1 mouse cellular context compared by ENCODE assay signal in the genomic region with DNA sequence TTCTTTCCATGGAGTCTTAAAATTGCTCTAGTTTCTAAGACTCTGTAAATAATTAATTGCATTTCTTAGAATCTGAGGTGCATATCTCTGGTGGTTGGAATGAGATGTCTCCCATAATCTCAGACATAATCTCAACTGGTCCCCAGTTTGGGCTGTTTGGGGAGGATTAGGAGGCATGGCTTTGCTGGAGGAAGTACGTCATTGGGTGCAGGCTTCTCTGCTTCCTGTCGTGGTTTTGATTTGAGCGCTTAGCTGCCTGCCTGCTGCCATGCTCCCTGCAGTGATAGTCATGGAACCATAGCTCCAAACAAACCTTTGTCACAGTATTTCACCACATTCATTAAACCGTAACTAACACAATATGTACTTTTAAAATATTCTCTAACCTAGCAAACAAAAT.
TF ChIP-seq lines count a peak whose summit lies in the region.

No protein-coding gene starts in this region.

TF ChIP-seq in MEL, 35 proteins besides CTCF, POLR2A, EP300 and RAD21:
- no peak for TF ChIP-seq MAFK (IDR thresholded peaks at IDR 0.05; ENCODE audit: borderline replicate concordance, low read depth, low read length)
- no peak for TF ChIP-seq CHD2 (IDR thresholded peaks at IDR 0.05; ENCODE audit: low read length)
- 0 out of 2 replicates have a peak, but pooled peaks have one; percentile 19 for TF ChIP-seq TAL1 (IDR thresholded peaks at IDR 0.05; ENCODE audit: low read length)
- no peak for TF ChIP-seq E2F4 (IDR thresholded peaks at IDR 0.05; ENCODE audit: borderline replicate concordance, low read depth, low read length)
- TF ChIP-seq MXI1 (IDR thresholded peaks at IDR 0.05; ENCODE audit: low read depth, low read length), result 0 out of 2 replicates have a peak, but pooled peaks have one; percentile 31
- TF ChIP-seq SMC3 (IDR thresholded peaks at IDR 0.05; ENCODE audit: low read depth, low read length), result no peak
- TF ChIP-seq SIN3A (IDR thresholded peaks at IDR 0.05; ENCODE audit: low read length), result no peak
- TF ChIP-seq KAT2A (conservative IDR thresholded peaks at IDR 0.05; ENCODE audit: low read depth, low read length), result no peak
- TF ChIP-seq RCOR1 (IDR thresholded peaks at IDR 0.05; ENCODE audit: low read depth, low read length), result no peak; the same call in 1 of the 2 replicates
- no peak for TF ChIP-seq ELF1 (IDR thresholded peaks at IDR 0.05; ENCODE audit: low read depth, low read length)
- no peak for TF ChIP-seq MYC (IDR thresholded peaks at IDR 0.05; ENCODE audit: low read depth, low read length)
- no peak for TF ChIP-seq ZC3H11A (IDR thresholded peaks at IDR 0.05; ENCODE audit: low read depth, low read length)
- 0 out of 2 replicates have a peak, but pooled peaks have one; percentile 21 for TF ChIP-seq GATA1 (IDR thresholded peaks at IDR 0.05; ENCODE audit: low read depth, low read length)
